Mouse (Mus musculus): Measurements from ENCODE around the gene Bcl2. TPM values are rescaled to one million over a fixed set of nuclear protein-coding genes. Genes with fewer than 3 reads are reported as not detected.

Bcl2 gene
- total RNA-seq, 2 experiments from 2014 or later, result 9.1 to 10.2 TPM

- intact Hi-C loops (cut with DNase I), result loop anchor here (2.0 kb wide), 2 partner anchors 83 to 85 kb away; no protein-coding TSS in a partner anchor
- DNase-seq, result peak; percentile 61 to 74
Measured at GRCm38 (mm10) chr1:106629931-106630682, 84.0 kb downstream of the Bcl2 start.

- DNase-seq, result peak; percentile 33
- intact Hi-C loops (cut with DNase I), result loop anchor here (2.0 kb wide), 2 partner anchors 83 to 85 kb away; no protein-coding TSS in a partner anchor
Measured at GRCm38 (mm10) chr1:106629470-106629830, 84.6 kb downstream of the Bcl2 start.

- DNase-seq, result peak; percentile 48 to 62
- intact Hi-C loops (cut with DNase I), result loop anchor here (2.0 kb wide), 2 partner anchors 84 kb away; no protein-coding TSS in a partner anchor
Measured at GRCm38 (mm10) chr1:106628718-106629469, 85.2 kb downstream of the Bcl2 start.

- no peak for DNase-seq
- intact Hi-C loops (cut with DNase I), result loop anchor here (2.0 kb wide), 2 partner anchors 83 to 85 kb away; no protein-coding TSS in a partner anchor
Measured at GRCm38 (mm10) chr1:106628279-106628678, 85.8 kb downstream of the Bcl2 start.

- intact Hi-C loops (cut with DNase I), result no loop called here
Measured at GRCm38 (mm10) chr1:106627241-106627640, 86.8 kb downstream of the Bcl2 start.

GRCm38 (mm10) chr1:106620174-106620931 is 93.7 kb downstream of the Bcl2 start:
- DNase-seq, result no peak
- intact Hi-C loops (cut with DNase I), result no loop called here

More at GRCm38 (mm10) chr1:106627241-106627640, 86.8 kb downstream of the Bcl2 start:
- DNase-seq, result peak in 1 of 2 experiments; percentile 25

GRCm38 (mm10) chr1:106618814-106619213 is 95.3 kb downstream of the Bcl2 start:
- intact Hi-C loops (cut with DNase I), result no loop called here
- DNase-seq, result no peak

- intact Hi-C loops (cut with DNase I), result no loop called here
- no peak for DNase-seq
Measured at GRCm38 (mm10) chr1:106616955-106617354, 97.1 kb downstream of the Bcl2 start.

GRCm38 (mm10) chr1:106613371-106613770 is 100.7 kb downstream of the Bcl2 start:
- DNase-seq, result no peak
- intact Hi-C loops (cut with DNase I), result no loop called here

GRCm38 (mm10) chr1:106612166-106613031 is 101.7 kb downstream of the Bcl2 start:
- intact Hi-C loops (cut with DNase I), result no loop called here
- DNase-seq, result no peak

- no peak for DNase-seq
- intact Hi-C loops (cut with DNase I), result no loop called here
Measured at GRCm38 (mm10) chr1:106611246-106611645, 102.8 kb downstream of the Bcl2 start.

GRCm38 (mm10) chr1:106608098-106608778 is 105.8 kb downstream of the Bcl2 start:
- intact Hi-C loops (cut with DNase I), result no loop called here
- no peak for DNase-seq

- no peak for DNase-seq
- intact Hi-C loops (cut with DNase I), result no loop called here
Measured at GRCm38 (mm10) chr1:106606951-106607350, 107.1 kb downstream of the Bcl2 start.

GRCm38 (mm10) chr1:106603406-106603805 is 110.7 kb downstream of the Bcl2 start:
- intact Hi-C loops (cut with DNase I), result no loop called here
- DNase-seq, result no peak

GRCm38 (mm10) chr1:106602941-106603340 is 111.1 kb downstream of the Bcl2 start:
- intact Hi-C loops (cut with DNase I), result no loop called here
- no peak for DNase-seq

- no peak for DNase-seq
- intact Hi-C loops (cut with DNase I), result no loop called here
Measured at GRCm38 (mm10) chr1:106602536-106602935, 111.5 kb downstream of the Bcl2 start.

- intact Hi-C loops (cut with DNase I), result no loop called here
Measured at GRCm38 (mm10) chr1:106601247-106601646, 112.8 kb downstream of the Bcl2 start.

GRCm38 (mm10) chr1:106600841-106601240 is 113.2 kb downstream of the Bcl2 start:
- DNase-seq, result no peak
- intact Hi-C loops (cut with DNase I), result no loop called here

More at GRCm38 (mm10) chr1:106601247-106601646, 112.8 kb downstream of the Bcl2 start:
- no peak for DNase-seq

GRCm38 (mm10) chr1:106598292-106598583 is 115.8 kb downstream of the Bcl2 start:
- no peak for DNase-seq
- intact Hi-C loops (cut with DNase I), result no loop called here
